Mouse (Mus musculus) ES-E14 (cell line): ENCODE results near the gene Rccd1. TPM values are rescaled to one million over a fixed set of nuclear protein-coding genes. Genes with fewer than 3 reads are reported as not detected.
"Not testable (repeated sequence)": the region's sequence is repeated elsewhere in the genome, so short reads cannot be mapped to it uniquely, and the experiment has no call there.

Source experiments
- DNase-seq: peaks from one replicate; pipeline ENCODE4 v3.0.0-alpha.2; 2013; ENCODE audit warnings: low read depth, low spot score
- H3K27ac ChIP-seq: 2 replicates; pipeline ENCODE4 v1.5.1; 2012; ENCODE audit warnings: low read depth, mild to moderate bottlenecking, low read length, moderate library complexity, mixed read lengths; ENCODE audit not compliant: poor library complexity, insufficient read depth, severe bottlenecking
- H3K36me3 ChIP-seq: 2 replicates; pipeline ENCODE4 v1.6.1; 2012; ENCODE audit warnings: mild to moderate bottlenecking, low read length, moderate library complexity, mixed read lengths; ENCODE audit not compliant: control insufficient read depth, poor library complexity, insufficient read depth, severe bottlenecking
- H3K4me1 ChIP-seq, 2 experiments: fragments of 150-350 bp in 1 of 2; sonication (generic) in 1 of 2; 2 replicates each; pipeline ENCODE4 v1.6.1; 2012; ENCODE audit warnings: low read length in 2 of 2, mild to moderate bottlenecking in 1 of 2, mixed read lengths in 1 of 2; ENCODE audit not compliant: control insufficient read depth in 2 of 2, insufficient read depth in 2 of 2, poor library complexity in 1 of 2
- H3K4me3 ChIP-seq, 2 experiments: fragments of 150-350 bp in 1 of 2; sonication (generic) in 1 of 2; 2 replicates each; pipeline ENCODE4 v1.5.1; 2012; ENCODE audit warnings: low read length in 2 of 2, low read depth in 1 of 2, mild to moderate bottlenecking in 1 of 2, mixed read lengths in 1 of 2; ENCODE audit not compliant: insufficient read depth in 1 of 2, poor library complexity in 1 of 2, severe bottlenecking in 1 of 2
- H3K9ac ChIP-seq: 2 replicates; pipeline ENCODE4 v1.6.1; 2012; ENCODE audit warnings: low read depth, mild to moderate bottlenecking, low read length, mixed read lengths; ENCODE audit not compliant: poor library complexity, insufficient read depth, severe bottlenecking
- H3K9me3 ChIP-seq: fragments of 150-350 bp; sonication (generic); 2 replicates; pipeline ENCODE4 v1.6.1; 2012; ENCODE audit warnings: low read depth, mild to moderate bottlenecking, low read length; ENCODE audit not compliant: control insufficient read depth, insufficient read depth
- CHD2 ChIP-seq: IDR thresholded peaks from 2 replicates; pipeline ENCODE4 v1.6.1; 2014; ENCODE audit warnings: mild to moderate bottlenecking, low read depth, low read length, inconsistent platforms
- HCFC1 ChIP-seq: IDR thresholded peaks from 2 replicates; pipeline ENCODE4 v1.6.1; 2012; ENCODE audit warnings: low read length, inconsistent platforms, borderline replicate concordance; ENCODE audit not compliant: insufficient read depth
- MAFK ChIP-seq: IDR thresholded peaks from 2 replicates; pipeline ENCODE4 v1.6.1; 2014; ENCODE audit warnings: mild to moderate bottlenecking, low read depth, low read length, inconsistent platforms; ENCODE audit not compliant: insufficient read depth
- ZC3H11A ChIP-seq: IDR thresholded peaks from 2 replicates; pipeline ENCODE4 v1.6.1; 2012; ENCODE audit warnings: low read depth, mild to moderate bottlenecking, inconsistent platforms, low read length, borderline replicate concordance
- ZNF384 ChIP-seq: IDR thresholded peaks from 2 replicates; pipeline ENCODE4 v1.6.1; 2012; ENCODE audit warnings: low read depth, low read length, inconsistent platforms
- in situ Hi-C, 2 experiments: fragments of 600-800 bp; cut with MboI; formaldehyde crosslinking; loops; one replicate each; pipeline ENCODE4 v1.15.1; 2025; ENCODE audit warnings: low sequenced_read_pairs in 2 of 2, inconsistent platforms in 1 of 2; ENCODE audit not compliant: unreplicated experiment in 2 of 2
- total RNA-seq: library from RNA; depleted of rRNA; stranded (reverse); fragments of 300-350 nt; gene quantifications from 2 replicates; pipeline ENCODE4 v1.2.3, GENCODE M21; 2012

Gene Rccd1
- total RNA-seq, 1 experiment: 16.4 TPM

DNA sequence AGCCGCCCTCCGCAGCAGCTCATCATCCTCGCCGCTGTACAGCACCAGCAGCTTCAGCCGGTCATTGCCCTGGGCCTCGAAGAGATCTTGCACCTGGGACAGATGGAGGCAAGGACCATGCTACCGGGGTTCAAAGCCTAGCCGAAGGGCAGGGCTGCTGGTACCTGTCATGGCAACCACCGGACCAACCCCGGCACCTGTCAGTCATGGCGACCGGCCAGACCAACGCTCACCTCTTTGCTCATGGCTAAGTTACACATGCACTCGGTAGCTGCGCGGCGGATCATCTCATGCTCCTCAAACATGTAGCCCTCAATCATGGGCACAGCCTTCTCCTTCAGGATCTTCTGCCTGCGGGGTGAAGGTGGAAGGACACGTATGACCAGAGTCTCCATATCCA lies 1.8 kb upstream of the Rccd1 start:
- H3K4me1 ChIP-seq: peaks cover 2 to 7% of the 10 kb centered on the region in 2 experiments; a peak in 2 of 4 replicates
- H3K4me3 ChIP-seq: peak overlapping the region; percentile 4 to 28; a peak in 2 of 4 replicates
- H3K9me3 ChIP-seq: no peaks in the 10 kb centered on the region
- no peak overlapping the region for H3K9ac ChIP-seq
- no peak for TF ChIP-seq MAFK
- TF ChIP-seq HCFC1: no peak
- no peak for TF ChIP-seq CHD2
- TF ChIP-seq ZNF384: no peak
- TF ChIP-seq ZC3H11A: no peak
- H3K36me3 ChIP-seq: peaks cover 17% of the 10 kb centered on the region
- no peak overlapping the region for H3K27ac ChIP-seq
- in situ Hi-C loops: no loop called here
- DNase-seq: no peak

DNA sequence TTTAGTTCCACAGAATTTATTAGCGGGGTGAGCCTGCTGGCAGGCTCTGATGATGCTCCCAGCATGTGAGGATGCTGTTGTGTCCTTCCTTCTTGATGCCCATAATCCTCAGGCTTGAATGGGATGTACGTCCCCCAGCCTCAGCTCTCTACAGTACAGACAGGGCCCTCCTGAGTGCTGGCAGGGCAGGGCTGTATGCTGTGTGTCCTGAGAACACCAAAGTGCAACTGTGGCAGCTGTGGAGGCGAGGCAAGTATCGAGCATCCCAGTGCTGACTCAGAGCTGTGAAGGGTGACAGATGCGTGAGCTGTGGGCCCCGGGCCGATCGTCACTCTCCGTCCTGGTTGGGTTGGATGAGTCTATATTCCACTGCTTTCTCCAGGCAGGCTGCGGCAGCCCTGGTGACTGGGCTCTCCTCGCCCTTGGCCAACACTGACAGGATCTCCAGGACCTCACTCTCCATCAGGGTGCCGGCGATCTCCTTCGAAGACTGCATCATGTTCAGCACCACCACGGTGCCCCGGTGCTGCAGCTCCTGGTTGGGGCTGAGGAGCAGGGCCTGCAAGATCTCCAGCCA lies 1.1 kb upstream of the Rccd1 start:
- Histone ChIP-seq H3K4me1 (peaks cover 2 to 7% of the 10 kb centered on the region in 2 experiments; a peak in 2 of 4 replicates), H3K9ac (no peak overlapping the region), H3K9me3 (no peaks in the 10 kb centered on the region), H3K36me3 (peaks cover 17% of the 10 kb centered on the region), H3K4me3 (peak overlapping the region; percentile 4 to 28; a peak in 2 of 4 replicates), H3K27ac (no peak overlapping the region)
- in situ Hi-C loops: no loop called here
- no peak for TF ChIP-seq ZNF384
- no peak for TF ChIP-seq MAFK
- no peak for TF ChIP-seq ZC3H11A
- TF ChIP-seq HCFC1: no peak
- no peak for TF ChIP-seq CHD2
- DNase-seq: no peak

GRCm38 (mm10) chr7:80324816-80325119 lies 514 bp upstream of the Rccd1 start:
- TF ChIP-seq ZNF384: peak; percentile 61; the same call in 1 of the 2 replicates
- not testable (repeated sequence) for H3K4me3 ChIP-seq, H3K9ac ChIP-seq, DNase-seq, H3K4me1 ChIP-seq, H3K27ac ChIP-seq, H3K9me3 ChIP-seq
- in situ Hi-C loops: loop anchor here in 1 of 2 experiments (25.0 kb wide), 1 partner anchor 637 kb away; no protein-coding TSS in a partner anchor
- peaks cover 17% of the 10 kb centered on the region for H3K36me3 ChIP-seq

- no peaks in the 10 kb centered on the region for H3K9me3 ChIP-seq
- H3K4me3 ChIP-seq: peak overlapping the region; percentile 66 to 97
- in situ Hi-C loops: loop anchor here in 1 of 2 experiments (25.0 kb wide), 1 partner anchor 636 kb away; no protein-coding TSS in a partner anchor
- TF ChIP-seq HCFC1: no peak
- no peak for TF ChIP-seq ZNF384
- TF ChIP-seq CHD2: no peak
- TF ChIP-seq MAFK: no peak
- no peak for TF ChIP-seq ZC3H11A
- peak overlapping the region; percentile 98; the same call in 1 of the 2 replicates for H3K9ac ChIP-seq
- no peak overlapping the region for H3K27ac ChIP-seq
- H3K36me3 ChIP-seq: peaks cover 14% of the 10 kb centered on the region
- H3K4me1 ChIP-seq: peaks cover 2 to 9% of the 10 kb centered on the region in 2 experiments; a peak in 2 of 4 replicates
- DNase-seq: no peak
These were observed 918 bp downstream of the Rccd1 start for GRCm38 (mm10) chr7:80323336-80323735.
